Mouse (Mus musculus): ENCODE results near the gene Exoc3l4.

Gene Exoc3l4

DNA sequence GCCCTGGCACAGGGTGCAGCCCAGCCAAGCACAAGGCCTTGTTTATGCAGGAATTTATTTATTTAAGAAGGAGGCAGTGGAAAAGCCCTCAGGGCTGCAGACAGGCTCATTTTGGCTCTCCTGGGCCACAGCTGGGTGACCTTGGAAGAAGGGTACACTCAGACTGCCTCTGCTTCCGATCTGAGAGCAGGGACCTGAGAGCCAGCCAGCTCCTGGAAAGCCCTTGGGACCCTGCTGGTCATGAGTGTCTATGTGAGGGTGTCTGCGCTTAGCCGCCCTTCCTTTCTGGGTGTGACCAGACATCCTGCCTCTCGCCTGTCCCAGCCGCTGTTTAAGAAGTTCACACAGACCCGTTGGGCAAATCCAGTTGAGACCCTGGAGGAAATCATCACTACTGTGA, 33.5 kb downstream of the Exoc3l4 start:
- DNase-seq (ENCODE audit: low read depth, low spot score) = no peak

DNA sequence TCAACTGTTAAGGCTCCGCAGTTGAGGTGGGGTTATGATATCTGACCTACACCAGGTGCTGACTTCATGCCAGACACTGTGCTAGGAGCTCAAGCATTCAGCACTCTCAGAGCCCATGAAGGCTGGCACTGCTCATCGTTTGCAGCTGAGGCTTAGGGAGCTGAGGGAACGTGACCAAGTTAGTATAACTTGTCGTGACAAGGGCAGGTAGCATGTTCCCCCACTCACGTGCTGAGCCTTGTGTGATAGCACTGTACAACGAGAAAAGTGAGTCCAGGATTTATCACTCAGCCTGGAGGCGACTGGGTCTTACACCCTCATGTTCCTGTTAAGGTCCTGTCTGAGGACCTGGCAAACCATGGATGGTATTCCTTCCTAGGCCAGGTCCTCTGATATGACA, 34.7 kb downstream of the Exoc3l4 start:
- DNase-seq (ENCODE audit: low read depth, low spot score) = no peak

DNA sequence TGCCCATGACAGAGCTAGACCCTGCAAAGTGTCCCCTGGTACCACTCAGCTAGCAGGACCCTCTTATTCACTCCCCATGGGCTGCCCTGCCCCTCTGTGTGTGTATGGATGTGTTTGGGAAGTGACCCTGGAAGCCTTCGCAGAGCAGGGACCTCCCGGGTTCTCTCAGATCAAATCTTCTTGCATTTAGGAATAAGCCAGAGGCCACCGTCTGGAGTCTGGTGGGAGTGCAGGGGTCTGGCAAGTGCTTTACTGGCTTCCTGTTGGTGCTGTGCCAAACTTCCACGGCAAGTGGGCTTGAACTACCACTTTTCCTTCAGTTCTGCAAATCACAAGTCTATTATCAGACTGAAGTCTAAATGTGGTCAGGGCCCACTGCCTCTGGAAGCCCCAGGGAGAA, 37.2 kb downstream of the Exoc3l4 start:
- DNase-seq (ENCODE audit: low read depth, low spot score) = no peak

DNA sequence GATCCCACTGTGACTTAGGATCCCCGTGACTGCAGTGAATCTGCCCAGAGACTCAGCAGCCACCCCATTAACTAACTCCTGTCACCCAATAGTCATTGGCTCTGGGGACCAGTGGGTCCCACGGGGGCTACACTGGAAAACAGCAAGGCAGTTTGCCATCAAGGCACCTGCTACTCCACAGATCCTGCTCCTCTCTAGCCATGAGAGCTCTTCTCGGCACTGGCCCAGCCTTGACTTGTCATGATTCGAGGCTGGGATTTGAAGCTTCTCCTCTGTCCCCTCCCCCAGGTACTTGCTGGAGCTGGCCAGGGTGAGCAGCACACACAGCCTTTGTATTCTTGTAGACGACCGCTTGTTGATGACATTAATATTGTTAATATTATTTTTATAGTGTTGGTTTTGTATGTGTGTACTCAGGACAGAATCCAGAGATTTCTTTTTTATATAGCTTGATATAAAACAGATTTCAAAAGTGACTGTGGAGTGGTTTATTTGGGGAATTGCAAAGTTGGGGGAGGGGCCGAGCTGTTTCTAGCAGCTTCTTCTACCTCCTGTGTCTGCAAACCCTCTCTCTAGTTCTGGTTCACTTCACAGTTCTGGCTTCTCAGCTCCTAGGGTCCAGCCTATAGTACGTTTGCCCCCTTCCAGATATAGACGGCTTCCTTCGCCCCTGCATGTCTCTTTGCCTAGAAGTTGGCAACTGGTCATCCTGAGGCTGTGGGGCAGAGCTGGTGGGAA, 37.9 kb downstream of the Exoc3l4 start:
- DNase-seq (ENCODE audit: low read depth, low spot score) = no peak

- DNase-seq (ENCODE audit: low read depth, low spot score) = no peak
Observed at GRCm38 (mm10) chr12:111455311-111455846, 38.6 kb downstream of the Exoc3l4 start.

- DNase-seq (ENCODE audit: low read depth, low spot score) = no peak
Observed at GRCm38 (mm10) chr12:111455860-111456259, 39.0 kb downstream of the Exoc3l4 start.

- no peak for DNase-seq (ENCODE audit: low read depth, low spot score)
Observed at GRCm38 (mm10) chr12:111457742-111458141, 40.9 kb downstream of the Exoc3l4 start.

DNA sequence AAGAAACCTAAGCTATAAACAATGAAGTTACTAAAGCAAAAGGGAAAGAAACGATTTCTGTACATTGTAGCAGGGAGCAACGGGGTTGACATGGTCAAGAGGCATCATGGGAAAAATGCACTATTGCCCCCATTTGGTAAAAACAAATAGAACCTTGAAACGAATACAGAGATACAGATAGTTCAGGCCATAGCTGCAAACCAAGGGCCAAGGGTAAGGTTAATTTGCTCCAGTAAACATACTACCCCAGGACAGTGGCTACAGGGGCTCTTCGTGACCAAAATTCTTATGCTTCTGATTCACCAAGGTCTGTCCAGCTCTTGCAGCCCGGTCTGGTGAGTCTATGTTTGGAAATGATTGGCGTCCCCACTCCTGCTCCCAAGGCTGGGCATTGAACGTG, 46.8 kb downstream of the Exoc3l4 start:
- no peak for DNase-seq (ENCODE audit: low read depth, low spot score)

DNA sequence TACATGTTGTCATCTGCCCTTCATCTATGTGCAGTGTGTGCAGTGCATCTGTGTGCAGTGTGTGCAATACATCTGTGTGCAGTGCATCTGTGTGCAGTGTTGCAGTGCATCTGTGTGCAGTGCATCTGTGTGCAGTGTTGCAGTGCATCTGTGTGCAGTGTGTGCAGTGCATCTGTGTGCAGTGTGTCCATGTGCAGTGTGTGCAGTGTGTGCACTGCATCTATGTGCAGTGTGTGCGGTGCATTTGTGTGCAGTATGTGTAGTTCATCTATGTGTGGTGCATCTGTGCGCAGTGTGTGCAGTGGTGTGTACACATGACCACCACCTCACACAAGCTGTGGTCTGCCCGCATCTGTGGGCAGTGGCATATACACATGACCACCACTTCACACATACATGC, 49.6 kb downstream of the Exoc3l4 start:
- no peak for DNase-seq (ENCODE audit: low read depth, low spot score)

- DNase-seq (ENCODE audit: low read depth, low spot score) = no peak
Observed at GRCm38 (mm10) chr12:111468206-111468605, 51.4 kb downstream of the Exoc3l4 start.

DNA sequence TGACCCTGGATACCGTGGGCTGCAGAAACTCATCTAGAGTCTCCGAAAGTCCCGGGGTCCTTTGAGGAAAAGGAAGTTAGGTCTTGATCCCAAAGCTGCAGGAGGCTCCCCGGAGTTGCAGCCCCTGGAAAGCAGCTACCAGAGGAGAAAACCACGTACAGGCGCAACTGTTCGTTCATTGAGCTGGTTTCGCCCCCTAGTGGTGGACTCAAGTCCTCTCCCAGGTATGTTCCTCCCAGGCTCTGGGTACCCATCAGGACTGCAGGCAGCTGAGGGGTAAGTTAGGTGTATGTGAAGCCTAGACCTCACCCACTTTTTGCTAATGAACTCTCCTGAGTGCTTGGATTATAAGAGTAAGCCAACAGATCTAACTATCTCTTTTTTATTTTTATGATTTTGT, 52.7 kb downstream of the Exoc3l4 start:
- peak; percentile 65 for DNase-seq (ENCODE audit: low read depth, low spot score)

- DNase-seq (ENCODE audit: low read depth, low spot score) = no peak
Observed at GRCm38 (mm10) chr12:111471119-111471518, 54.3 kb downstream of the Exoc3l4 start.

DNA sequence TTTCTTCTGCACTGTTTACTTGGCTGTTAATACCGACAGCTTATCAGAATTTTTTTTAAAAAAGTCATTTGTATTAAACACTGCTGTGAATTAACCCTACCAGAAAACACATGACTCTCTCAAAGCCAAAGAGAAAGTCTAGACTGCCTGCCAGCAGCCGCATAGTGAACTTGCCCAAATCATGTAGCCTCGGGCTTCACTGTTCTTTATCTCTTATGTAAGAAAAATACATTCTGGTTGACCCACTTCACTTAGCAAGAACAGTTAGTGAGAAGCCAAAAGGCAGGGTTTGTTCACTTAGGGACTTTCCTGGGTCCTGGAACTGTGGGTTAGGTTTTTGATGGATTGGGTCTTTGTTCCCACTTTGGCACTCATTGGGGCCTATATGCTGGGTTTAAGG, 54.9 kb downstream of the Exoc3l4 start:
- DNase-seq (ENCODE audit: low read depth, low spot score) = no peak

- no peak for DNase-seq (ENCODE audit: low read depth, low spot score)
Observed at GRCm38 (mm10) chr12:111472886-111473285, 56.1 kb downstream of the Exoc3l4 start.

- DNase-seq (ENCODE audit: low read depth, low spot score) = no peak
Observed at GRCm38 (mm10) chr12:111474384-111474783, 57.6 kb downstream of the Exoc3l4 start.

DNA sequence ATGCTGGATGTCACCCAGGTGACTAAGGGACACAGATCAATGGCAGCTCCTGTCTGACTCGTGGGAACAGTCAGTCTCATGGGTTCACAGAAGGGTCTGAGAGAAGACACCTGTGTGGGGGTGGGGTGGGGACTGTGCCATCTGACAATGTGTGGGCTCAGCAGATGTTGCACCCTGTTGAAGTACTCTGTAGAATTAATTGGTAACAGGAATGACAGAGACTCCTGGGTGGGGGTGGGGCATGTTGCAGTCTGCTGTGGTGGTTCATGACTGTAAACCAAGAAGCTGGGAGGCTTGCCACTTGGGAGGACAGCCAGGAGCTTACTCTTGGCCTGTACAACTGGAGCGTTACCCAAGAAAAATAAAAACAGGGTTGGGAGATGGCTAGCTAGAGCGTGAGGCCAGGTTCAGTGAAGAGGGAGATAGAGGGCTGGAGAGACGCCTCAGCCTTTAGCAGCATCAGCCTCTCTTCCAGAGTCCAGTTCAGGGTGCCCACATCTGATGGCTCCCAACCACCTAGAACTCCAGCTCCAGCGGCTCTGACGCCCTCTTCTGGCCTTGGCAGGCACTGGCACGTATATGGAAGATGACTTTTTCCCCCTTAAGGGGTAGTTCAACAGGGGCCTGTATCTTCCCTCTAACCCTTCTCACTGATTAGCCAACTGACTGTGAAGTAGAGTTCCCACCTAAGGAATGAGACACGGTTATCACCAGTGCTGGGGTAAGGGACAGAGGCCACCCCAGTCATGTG, 58.3 kb downstream of the Exoc3l4 start:
- DNase-seq (ENCODE audit: low read depth, low spot score) = no peak

GRCm38 (mm10) chr12:111478924-111479323, 62.1 kb downstream of the Exoc3l4 start:
- DNase-seq (ENCODE audit: low read depth, low spot score) = no peak

DNA sequence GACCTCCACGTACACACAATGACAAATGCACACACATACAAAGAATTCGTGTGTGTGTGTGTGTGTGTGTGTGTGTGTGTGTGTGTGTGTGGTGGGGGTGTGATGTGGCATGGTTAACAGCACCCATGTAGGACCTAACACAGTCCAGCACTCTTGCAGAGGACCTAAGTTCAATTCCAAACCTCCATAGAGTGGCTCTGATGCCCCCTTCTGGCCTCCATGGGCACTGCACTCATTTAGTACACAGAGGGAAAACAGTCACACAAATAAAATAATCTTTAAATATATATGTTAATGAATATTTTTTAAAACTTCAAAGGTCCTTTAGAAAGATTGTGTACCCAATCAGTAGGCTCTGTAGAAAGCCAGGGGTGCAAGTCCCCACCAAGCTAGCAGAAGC, 63.1 kb downstream of the Exoc3l4 start:
- DNase-seq (ENCODE audit: low read depth, low spot score) = no peak
